ENCODE assay signal across 21 mouse cellular contexts in the genomic region with DNA sequence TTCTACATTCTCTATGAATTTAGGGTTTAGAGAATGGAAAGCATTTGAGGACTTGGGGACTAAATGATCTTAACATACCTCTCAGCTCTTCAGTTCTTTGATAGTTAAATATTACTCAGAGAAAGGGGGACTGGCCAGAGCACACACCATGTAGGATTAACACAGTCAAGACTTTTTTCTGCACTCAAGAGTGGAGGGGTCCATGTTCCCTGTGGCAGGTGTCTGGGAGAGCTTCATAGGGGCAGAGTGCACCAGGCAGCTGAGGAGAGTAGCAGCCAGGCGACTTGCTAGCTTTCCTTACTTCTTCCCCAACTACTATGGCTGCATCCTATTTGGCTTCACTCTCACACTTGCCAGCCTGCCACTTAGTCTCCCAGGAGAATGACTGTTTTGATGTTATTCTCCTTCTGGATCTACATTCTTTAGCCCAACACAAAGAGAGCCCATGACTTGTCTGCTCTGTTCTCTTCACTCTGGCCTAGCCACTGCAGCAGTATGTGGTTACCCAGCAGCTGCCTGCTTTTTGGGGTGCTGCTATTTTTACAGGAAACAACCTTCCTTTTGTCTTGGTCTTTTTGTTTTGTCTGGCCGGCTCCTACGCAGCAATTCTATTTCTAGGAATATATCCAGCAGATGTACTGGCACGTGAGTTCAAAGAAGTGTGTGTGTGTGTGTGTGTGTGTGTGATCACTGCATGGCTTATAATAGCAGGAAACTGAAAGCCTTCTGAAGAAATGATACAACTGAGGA.
DNase-seq lines count a peak whose midpoint lies in the region; ATAC-seq lines count a peak whose summit lies in the region.
"Had no signal": no experiment of that assay in that cellular context is flagged by ENCODE, and none has a peak within 500 bp of the region (broad histone marks: within the 10 kb centered on the region; RNA-seq: fewer than 3 reads in every experiment).

No protein-coding gene starts in this region.

- no peak overlapping the region for H3K4me3 ChIP-seq in forebrain, embryonic 10.5 days
- no peak overlapping the region for H3K4me3 ChIP-seq in forebrain, embryonic 15.5 days
- H3K4me3 ChIP-seq in hindbrain, embryonic 16.5 days (ENCODE audit: low read length): no peak overlapping the region
- H3K4me3 ChIP-seq in hindbrain, embryonic 11.5 days (ENCODE audit: low read depth, low read length): no peak overlapping the region
- H3K4me3 ChIP-seq in lung, embryonic 16.5 days (ENCODE audit: low read length): no peak overlapping the region
- H3K4me3 ChIP-seq: embryonic facial prominence, embryonic 13.5 days; hindbrain, embryonic 12.5 days; myocyte; neural tube, embryonic 15.5 days had no signal

- H3K9ac ChIP-seq in forebrain, embryonic 15.5 days (replicated peaks): no peak overlapping the region
- H3K9ac ChIP-seq in hindbrain, embryonic 16.5 days (ENCODE audit: low read depth, low read length): no peak overlapping the region
- no peak overlapping the region for H3K9ac ChIP-seq in hindbrain, embryonic 11.5 days (ENCODE audit: low read depth, low read length)
- no peak overlapping the region for H3K9ac ChIP-seq in lung, embryonic 16.5 days (ENCODE audit: low read length)
- H3K9ac ChIP-seq: embryonic facial prominence, embryonic 13.5 days; hindbrain, embryonic 12.5 days; neural tube, embryonic 15.5 days had no signal

- DNase-seq in forebrain, embryonic 10.5 days (ENCODE audit: extremely low spot score, low spot score): no peak
- no peak for DNase-seq in hindbrain, embryonic 11.5 days (ENCODE audit: low spot score)
- no peak for DNase-seq in lung, adult 18-20 months
- peak; percentile 49 for DNase-seq in brain, adult 2 months (ENCODE audit: low read depth, low spot score)
- no peak for DNase-seq in testis, postnatal 10 days (ENCODE audit: low spot score)
- DNase-seq: adrenal gland, adult 2 months; gastrocnemius, postnatal 14 days; heart, adult 18-20 months; kidney, adult 8-10 months; kidney, postnatal 36 days; lung, adult 2 months; lung, postnatal 36 days; thymus, postnatal 14 days had no signal

- H3K36me3 ChIP-seq in forebrain, embryonic 10.5 days (replicated peaks): no peaks in the 10 kb centered on the region
- no peaks in the 10 kb centered on the region for H3K36me3 ChIP-seq in forebrain, embryonic 15.5 days
- no peaks in the 10 kb centered on the region for H3K36me3 ChIP-seq in hindbrain, embryonic 16.5 days (ENCODE audit: control insufficient read depth, insufficient read depth, low read length)
- no peaks in the 10 kb centered on the region for H3K36me3 ChIP-seq in hindbrain, embryonic 11.5 days (ENCODE audit: control insufficient read depth, insufficient read depth, low read length)
- no peaks in the 10 kb centered on the region for H3K36me3 ChIP-seq in lung, embryonic 16.5 days (ENCODE audit: control insufficient read depth, insufficient read depth, low read length)
- H3K36me3 ChIP-seq: embryonic facial prominence, embryonic 13.5 days; hindbrain, embryonic 12.5 days; neural tube, embryonic 15.5 days had no signal

- WGBS in forebrain, embryonic 10.5 days: 70% methylated on average over 4 of the region's 4 CpGs
- WGBS in forebrain, embryonic 15.5 days: 14% methylated on average over 4 of the region's 4 CpGs
- WGBS in hindbrain, embryonic 16.5 days: 31% methylated on average over 4 of the region's 4 CpGs
- 62% methylated on average over 4 of the region's 4 CpGs for WGBS in hindbrain, embryonic 11.5 days
- 48% methylated on average over 4 of the region's 4 CpGs for WGBS in lung, embryonic 16.5 days

- no peaks in the 10 kb centered on the region for H3K27me3 ChIP-seq in forebrain, embryonic 10.5 days (ENCODE audit: poor library complexity, severe bottlenecking)
- H3K27me3 ChIP-seq in forebrain, embryonic 15.5 days: no peaks in the 10 kb centered on the region
- no peaks in the 10 kb centered on the region for H3K27me3 ChIP-seq in hindbrain, embryonic 16.5 days (replicated peaks; ENCODE audit: control insufficient read depth, insufficient read depth, low read length)
- H3K27me3 ChIP-seq in hindbrain, embryonic 11.5 days (ENCODE audit: control insufficient read depth, insufficient read depth, low read length): no peaks in the 10 kb centered on the region
- no peaks in the 10 kb centered on the region for H3K27me3 ChIP-seq in lung, embryonic 16.5 days (ENCODE audit: control insufficient read depth, insufficient read depth, low read depth, low read length)
- H3K27me3 ChIP-seq: embryonic facial prominence, embryonic 13.5 days; hindbrain, embryonic 12.5 days; neural tube, embryonic 15.5 days had no signal

- H3K9me3 ChIP-seq in forebrain, embryonic 10.5 days: no peaks in the 10 kb centered on the region
- no peaks in the 10 kb centered on the region for H3K9me3 ChIP-seq in forebrain, embryonic 15.5 days
- H3K9me3 ChIP-seq in hindbrain, embryonic 16.5 days (ENCODE audit: control insufficient read depth, low read length): no peaks in the 10 kb centered on the region
- H3K9me3 ChIP-seq in hindbrain, embryonic 11.5 days (ENCODE audit: control insufficient read depth, low read length): no peaks in the 10 kb centered on the region
- no peaks in the 10 kb centered on the region for H3K9me3 ChIP-seq in lung, embryonic 16.5 days (ENCODE audit: control insufficient read depth, low read length)
- H3K9me3 ChIP-seq: embryonic facial prominence, embryonic 13.5 days; hindbrain, embryonic 12.5 days; neural tube, embryonic 15.5 days had no signal

- peaks cover 65% of the 10 kb centered on the region for H3K4me1 ChIP-seq in forebrain, embryonic 10.5 days
- peaks cover 20% of the 10 kb centered on the region for H3K4me1 ChIP-seq in forebrain, embryonic 15.5 days
- H3K4me1 ChIP-seq in hindbrain, embryonic 16.5 days (ENCODE audit: control insufficient read depth, insufficient read depth, low read depth, low read length): no peaks in the 10 kb centered on the region
- H3K4me1 ChIP-seq in hindbrain, embryonic 11.5 days (replicated peaks; ENCODE audit: control insufficient read depth, insufficient read depth, low read length): no peaks in the 10 kb centered on the region
- peaks cover 9% of the 10 kb centered on the region; the same call in 1 of the 2 replicates for H3K4me1 ChIP-seq in lung, embryonic 16.5 days (replicated peaks; ENCODE audit: control insufficient read depth, insufficient read depth, low read length)

- peak overlapping the region; percentile 74 for H3K27ac ChIP-seq in forebrain, embryonic 10.5 days
- H3K27ac ChIP-seq in forebrain, embryonic 15.5 days (replicated peaks): no peak overlapping the region
- no peak overlapping the region for H3K27ac ChIP-seq in hindbrain, embryonic 16.5 days (ENCODE audit: low read depth, low read length)
- H3K27ac ChIP-seq in hindbrain, embryonic 11.5 days (ENCODE audit: low read depth, low read length): no peak overlapping the region
- H3K27ac ChIP-seq in lung, embryonic 16.5 days (ENCODE audit: low read length): no peak overlapping the region
- H3K27ac ChIP-seq: embryonic facial prominence, embryonic 13.5 days; hindbrain, embryonic 12.5 days; neural tube, embryonic 15.5 days had no signal

- ATAC-seq in forebrain, embryonic 15.5 days (replicated peaks): no peak
- ATAC-seq in hindbrain, embryonic 16.5 days: peak; percentile 31; the same call in 1 of the 2 replicates
- no peak for ATAC-seq in hindbrain, embryonic 11.5 days (ENCODE audit: low FRiP score)
- ATAC-seq in lung, embryonic 16.5 days (ENCODE audit: low read depth): peak; percentile 51; the same call in 1 of the 2 replicates

- H3K4me2 ChIP-seq in forebrain, embryonic 15.5 days (replicated peaks): no peak overlapping the region
- no peak overlapping the region for H3K4me2 ChIP-seq in hindbrain, embryonic 16.5 days (ENCODE audit: low read length)
- H3K4me2 ChIP-seq in hindbrain, embryonic 11.5 days (replicated peaks; ENCODE audit: low read depth, low read length): no peak overlapping the region
- H3K4me2 ChIP-seq in lung, embryonic 16.5 days (ENCODE audit: low read depth, low read length): no peak overlapping the region
- H3K4me2 ChIP-seq: embryonic facial prominence, embryonic 13.5 days; hindbrain, embryonic 12.5 days; liver, embryonic 11.5 days; neural tube, embryonic 15.5 days had no signal

Comparison
In these comparisons a context has a peak if more than half of its experiments do, and no peak if none do; other contexts are left out.
1. ATAC-seq: peak in hindbrain, embryonic 16.5 days (single experiment) and lung, embryonic 16.5 days (single experiment); none in forebrain, embryonic 15.5 days (single experiment) and hindbrain, embryonic 11.5 days (single experiment).